Mouse (Mus musculus) hindbrain, embryonic 13.5 days (tissue): ENCODE results near the gene Slc7a1. TPM values are rescaled to one million over a fixed set of nuclear protein-coding genes. Genes with fewer than 3 reads are reported as not detected.
"Not testable (repeated sequence)": the region's sequence is repeated elsewhere in the genome, so short reads cannot be mapped to it uniquely, and the experiment has no call there.

Source experiments
- ATAC-seq: fragments of 200-750 bp; cut with Nextera tagmentation; 2 replicates; pipeline ENCODE4 v1.8.0; 2017; ENCODE audit warnings: moderate TSS enrichment; ENCODE audit not compliant: low FRiP score
- H3K27ac ChIP-seq: fragments of 300-500 bp; sonication (generic); 2 replicates; pipeline ENCODE4 v1.5.1; 2015; ENCODE audit warnings: inconsistent platforms, mild to moderate bottlenecking, moderate library complexity
- H3K27me3 ChIP-seq: fragments of 300-500 bp; sonication (generic); 2 replicates; pipeline ENCODE4 v1.6.1; 2015; ENCODE audit warnings: mild to moderate bottlenecking, inconsistent platforms
- H3K36me3 ChIP-seq: fragments of 300-500 bp; sonication (generic); 2 replicates; pipeline ENCODE4 v1.6.1; 2015; ENCODE audit warnings: mild to moderate bottlenecking, inconsistent platforms
- H3K4me1 ChIP-seq: fragments of 300-500 bp; sonication (generic); replicated peaks from 2 replicates; pipeline ENCODE4 v1.6.1; 2015; ENCODE audit warnings: inconsistent platforms
- H3K4me2 ChIP-seq: fragments of 300-500 bp; sonication (generic); 2 replicates; pipeline ENCODE4 v1.6.1; 2015; ENCODE audit warnings: inconsistent platforms, mild to moderate bottlenecking, moderate library complexity
- H3K4me3 ChIP-seq: fragments of 300-500 bp; sonication (generic); 2 replicates; pipeline ENCODE4 v1.5.1; 2015; ENCODE audit warnings: mild to moderate bottlenecking, inconsistent platforms
- H3K9ac ChIP-seq: fragments of 300-500 bp; sonication (generic); 2 replicates; pipeline ENCODE4 v1.6.1; 2015; ENCODE audit warnings: mild to moderate bottlenecking, inconsistent platforms
- H3K9me3 ChIP-seq: fragments of 300-500 bp; sonication (generic); 2 replicates; pipeline ENCODE4 v1.6.1; 2016; ENCODE audit warnings: inconsistent platforms
- WGBS: fragments of 180-500 bp; shearing (Covaris S2); methylation state at CpG from one replicate; pipeline ENCODE4 v1.1.7; 2015; 5-methylcytosine and 5-hydroxymethylcytosine counted together
- polyA plus RNA-seq: library from polyadenylated mRNA; unstranded; fragments of >200 nt; fragmentation: Nextera tagmentation; extraction: Ambion mirVana; gene quantifications from 2 replicates; pipeline ENCODE4 v1.2.1, GENCODE M21; 2015

Slc7a1 gene
- polyA plus RNA-seq, 1 experiment from 2014 or later = 29.6 TPM

DNA sequence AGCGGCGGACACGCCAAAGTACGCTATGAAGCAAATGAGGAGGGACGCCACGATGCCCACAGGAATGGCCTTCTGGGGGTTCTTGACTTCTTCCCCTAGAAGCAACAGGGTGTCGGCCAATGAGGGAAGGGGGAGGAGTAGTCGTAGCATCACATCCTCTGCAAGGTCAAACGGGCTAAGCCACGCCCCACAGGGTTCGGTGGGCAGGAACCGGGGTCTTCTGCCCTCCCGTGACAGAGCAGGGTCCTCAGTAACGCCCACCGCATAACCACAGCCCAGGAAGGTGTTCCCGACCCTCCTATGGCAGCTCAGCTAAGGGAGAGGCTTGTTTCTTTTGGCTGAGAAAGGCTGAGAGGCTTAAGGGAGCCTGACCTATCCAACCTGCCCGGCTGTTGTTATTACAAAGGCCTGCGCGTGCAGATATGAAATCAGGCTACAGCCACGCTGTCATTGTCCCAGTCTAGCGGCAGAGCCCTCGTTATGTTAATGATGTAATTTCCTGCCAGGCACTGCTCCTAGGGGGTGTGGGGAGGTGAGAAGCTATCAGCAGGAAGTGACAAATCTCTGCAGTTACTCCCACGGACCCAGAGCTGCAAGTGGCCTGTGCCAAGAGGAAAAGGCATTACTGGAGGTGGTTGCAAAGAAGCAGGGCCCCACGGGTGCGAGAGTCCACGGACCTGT, 57.5 kb downstream of the Slc7a1 start:
- Histone ChIP-seq H3K4me3 (peak overlapping the region; percentile 16; the same call in 1 of the 2 replicates), H3K9me3 (no peaks in the 10 kb centered on the region), H3K27ac (peak overlapping the region; percentile 75), H3K9ac (peak overlapping the region; percentile 55), H3K36me3 (0 out of 2 replicates have a peak, but pooled peaks cover 3% of the 10 kb centered on the region), H3K4me1 (peaks cover 13% of the 10 kb centered on the region), H3K27me3 (no peaks in the 10 kb centered on the region), H3K4me2 (peak overlapping the region; percentile 44)
- ATAC-seq = peak; percentile 70
- WGBS = 42% methylated on average over 26 of the region's 26 CpGs

DNA sequence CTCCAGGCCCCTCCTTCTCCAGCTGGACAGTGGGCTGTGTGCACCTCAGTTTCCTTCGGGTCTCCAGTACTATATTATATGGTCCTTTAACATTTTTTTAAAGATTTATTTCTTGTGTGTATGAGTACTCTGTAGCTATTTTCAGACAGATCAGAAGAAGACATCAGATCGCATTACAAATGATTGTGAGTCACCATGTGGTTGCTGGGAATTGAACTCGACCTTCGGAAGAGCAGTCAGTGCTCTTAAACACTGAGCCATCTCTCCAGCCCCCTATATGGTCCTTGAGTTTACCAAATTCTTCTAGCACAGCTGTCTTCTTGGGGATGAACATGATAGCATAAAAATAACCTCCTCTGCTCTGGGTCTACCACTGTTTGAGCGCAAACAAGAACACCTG, 60.6 kb downstream of the Slc7a1 start:
- H3K4me3 ChIP-seq = no peak overlapping the region
- H3K4me2 ChIP-seq = no peak overlapping the region
- no peak for ATAC-seq
- 92% methylated on average over 5 of the region's 5 CpGs for WGBS
- no peaks in the 10 kb centered on the region for H3K27me3 ChIP-seq
- H3K9me3 ChIP-seq = no peaks in the 10 kb centered on the region
- peaks cover 19% of the 10 kb centered on the region for H3K36me3 ChIP-seq
- no peak overlapping the region for H3K9ac ChIP-seq
- no peak overlapping the region for H3K27ac ChIP-seq
- peaks cover 13% of the 10 kb centered on the region for H3K4me1 ChIP-seq

DNA sequence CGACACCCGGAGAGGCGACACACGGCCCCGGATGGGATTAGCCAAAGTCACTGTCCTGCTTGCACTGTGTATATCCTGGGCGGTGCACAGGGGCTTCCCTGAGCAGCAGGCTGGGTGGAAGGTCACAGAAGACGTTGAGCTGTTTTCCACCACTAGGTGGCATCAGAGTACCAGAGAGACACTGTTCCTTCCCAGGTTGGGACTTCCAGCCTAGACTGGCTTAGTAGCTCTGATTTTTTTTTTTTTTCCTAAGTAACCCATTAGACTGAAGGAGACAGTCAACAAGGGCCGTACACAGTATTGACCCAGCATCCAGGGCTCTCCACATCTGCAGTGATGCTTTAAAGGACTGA, 67.1 kb downstream of the Slc7a1 start:
- Histone ChIP-seq H3K36me3 (peaks cover 27% of the 10 kb centered on the region), H3K9ac (no peak overlapping the region), H3K27ac (no peak overlapping the region), H3K4me1 (peaks cover 13% of the 10 kb centered on the region), H3K27me3 (no peaks in the 10 kb centered on the region), H3K9me3 (no peaks in the 10 kb centered on the region), H3K4me2 (no peak overlapping the region), H3K4me3 (no peak overlapping the region)
- 40% methylated on average over 8 of the region's 8 CpGs for WGBS
- peak; percentile 69 for ATAC-seq

DNA sequence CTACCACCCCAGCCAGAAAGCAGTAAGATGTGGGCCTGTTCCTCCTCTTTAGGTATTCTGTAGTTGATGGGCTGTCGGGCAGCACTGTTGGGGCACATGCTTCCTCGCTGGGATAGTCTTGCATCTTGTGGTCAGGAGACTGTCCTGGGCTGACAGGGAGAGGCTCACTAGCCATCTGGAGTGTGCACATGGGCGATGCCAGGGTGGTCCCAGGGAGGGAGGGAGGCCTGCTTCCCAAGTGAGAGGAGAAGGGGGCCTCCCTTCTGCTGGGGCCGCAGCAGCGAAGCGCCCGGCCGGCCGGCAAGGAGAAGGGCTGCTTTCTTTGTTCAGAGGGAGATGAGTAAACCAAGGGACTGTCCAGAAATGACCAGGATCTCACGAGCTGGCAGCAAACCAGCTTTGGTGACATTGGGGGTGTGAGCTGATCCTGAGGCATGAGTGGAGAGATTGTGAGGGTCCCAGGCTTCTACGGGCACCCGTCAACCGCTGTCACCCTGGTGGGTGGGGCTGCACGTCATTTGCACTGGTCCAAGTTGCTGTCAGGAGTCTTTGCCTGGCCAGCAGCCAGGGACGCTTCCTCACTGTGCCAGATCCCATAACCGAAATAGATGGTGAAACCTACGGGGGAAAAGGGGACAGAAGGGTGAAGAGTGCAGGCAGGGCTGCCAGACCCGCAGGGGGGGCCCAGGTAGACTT, 67.6 kb downstream of the Slc7a1 start:
- 84% methylated on average over 18 of the region's 18 CpGs for WGBS
- H3K4me2 ChIP-seq = no peak overlapping the region

DNA sequence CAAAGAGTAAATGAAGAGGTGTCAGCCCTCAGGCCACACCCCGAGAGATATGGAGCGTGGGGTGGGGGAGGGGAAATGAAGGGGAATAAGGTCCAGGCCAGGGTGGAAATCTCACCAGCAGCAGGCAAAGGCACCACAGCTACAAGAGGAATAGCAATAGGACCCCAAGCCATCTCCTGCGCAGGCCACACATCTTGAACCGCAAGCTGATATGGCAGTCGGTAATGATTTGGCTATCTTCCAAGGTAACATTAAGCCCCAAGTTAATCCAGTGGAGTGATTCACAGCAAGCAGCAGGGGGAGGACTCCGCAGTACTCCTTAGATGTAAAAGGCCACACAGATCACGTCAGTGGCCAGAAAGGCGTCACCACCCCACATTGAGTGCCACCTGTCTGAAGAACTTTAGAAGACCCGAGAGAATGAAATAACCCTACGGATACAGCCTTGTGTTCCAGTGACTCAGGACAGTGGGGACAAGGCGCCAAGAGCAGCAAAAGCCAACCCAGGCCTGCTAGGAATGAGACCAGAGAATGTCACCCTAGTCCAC, 68.4 kb downstream of the Slc7a1 start:
- Histone ChIP-seq H3K4me3 (no peak overlapping the region), H3K36me3 (peaks cover 20% of the 10 kb centered on the region), H3K9ac (no peak overlapping the region), H3K4me1 (peaks cover 13% of the 10 kb centered on the region), H3K27me3 (no peaks in the 10 kb centered on the region), H3K4me2 (no peak overlapping the region), H3K9me3 (no peaks in the 10 kb centered on the region), H3K27ac (no peak overlapping the region)
- ATAC-seq = no peak
- WGBS = 79% methylated on average over 11 of the region's 11 CpGs

More for the DNA sequence above, 67.6 kb downstream of the Slc7a1 start:
- Histone ChIP-seq H3K9ac (no peak overlapping the region), H3K4me1 (peaks cover 13% of the 10 kb centered on the region), H3K36me3 (peaks cover 27% of the 10 kb centered on the region), H3K27ac (no peak overlapping the region), H3K27me3 (no peaks in the 10 kb centered on the region), H3K4me3 (no peak overlapping the region), H3K9me3 (no peaks in the 10 kb centered on the region)
- peak; percentile 62 for ATAC-seq

DNA sequence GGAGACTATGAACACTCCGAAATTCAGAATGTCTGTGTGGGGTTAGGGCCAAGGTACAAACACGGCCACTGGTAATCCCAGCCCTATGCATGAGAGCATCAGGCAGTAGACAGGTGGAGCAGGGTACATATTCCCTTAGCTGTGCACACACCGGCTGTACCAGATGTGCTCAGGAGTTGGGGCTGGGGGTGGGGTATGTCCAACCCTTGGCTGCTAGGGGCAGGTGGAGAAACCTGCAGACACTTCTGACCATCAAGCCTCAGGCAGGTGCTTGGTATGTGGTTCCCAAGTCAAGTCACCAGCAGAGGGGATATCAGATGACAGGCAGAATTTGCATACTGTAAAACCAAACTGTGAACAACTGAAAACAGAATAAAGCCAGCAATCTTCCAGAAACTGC, 70.7 kb downstream of the Slc7a1 start:
- Histone ChIP-seq H3K9ac (no peak overlapping the region), H3K27me3 (no peaks in the 10 kb centered on the region), H3K4me2 (no peak overlapping the region), H3K36me3 (peaks cover 11% of the 10 kb centered on the region), H3K4me1 (peaks cover 13% of the 10 kb centered on the region), H3K9me3 (peaks cover 5% of the 10 kb centered on the region; the same call in 1 of the 2 replicates), H3K4me3 (no peak overlapping the region), H3K27ac (no peak overlapping the region)
- WGBS = 91% methylated on average over 3 of the region's 3 CpGs
- no peak for ATAC-seq

DNA sequence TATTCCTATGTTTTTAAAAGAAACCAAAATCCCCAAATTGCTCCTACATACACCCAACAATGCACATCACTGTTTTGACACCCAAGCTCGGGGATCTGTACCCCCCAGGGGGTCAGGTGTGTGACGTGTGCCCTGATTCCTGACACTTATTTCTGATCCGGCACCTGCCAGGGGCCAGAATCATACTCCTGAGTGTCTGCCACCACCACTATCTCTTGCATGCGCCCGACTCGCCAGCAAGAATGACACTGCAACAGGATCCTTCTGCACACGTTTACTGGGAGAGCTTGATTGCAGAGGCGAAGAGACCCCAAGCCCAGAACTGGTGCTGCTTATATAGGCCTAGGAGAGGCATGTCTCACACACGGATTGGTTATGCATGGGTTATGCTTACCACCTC, 73.4 kb downstream of the Slc7a1 start:
- ATAC-seq, H3K4me3 ChIP-seq, H3K27me3 ChIP-seq, H3K9me3 ChIP-seq, H3K9ac ChIP-seq, H3K36me3 ChIP-seq, H3K4me2 ChIP-seq, H3K4me1 ChIP-seq, H3K27ac ChIP-seq: not testable (repeated sequence)
- 96% methylated on average over 9 of the region's 9 CpGs for WGBS

DNA sequence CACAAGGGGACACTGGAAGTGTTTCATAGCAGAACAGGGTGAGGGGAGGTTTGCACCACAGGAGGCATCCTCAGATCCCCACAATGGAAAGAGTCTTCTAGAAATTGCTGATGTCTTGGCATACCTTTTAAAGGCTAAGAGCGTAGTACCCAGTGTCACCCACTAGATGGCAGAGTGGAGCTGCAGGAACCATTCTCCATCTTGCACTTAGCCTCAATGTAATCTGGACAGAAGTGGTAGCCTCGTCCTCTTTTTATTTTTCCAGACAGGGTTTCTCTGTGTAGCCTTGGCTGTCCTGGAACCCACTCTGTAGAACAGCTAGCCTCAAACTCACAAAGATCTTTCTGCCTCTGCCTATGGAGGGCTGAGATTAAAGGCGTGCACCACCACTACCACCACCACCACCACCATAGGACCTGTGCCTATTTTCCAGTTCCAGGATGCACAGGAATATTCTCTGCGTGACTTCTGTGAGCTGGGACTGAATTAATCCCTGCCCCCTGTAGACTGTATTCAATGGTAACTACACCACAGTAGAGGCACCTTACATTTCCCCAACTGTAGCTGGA, 74.3 kb downstream of the Slc7a1 start:
- Histone ChIP-seq H3K36me3 (no peaks in the 10 kb centered on the region), H3K27me3 (no peaks in the 10 kb centered on the region), H3K27ac (no peak overlapping the region), H3K9me3 (peaks cover 5% of the 10 kb centered on the region; the same call in 1 of the 2 replicates), H3K4me2 (no peak overlapping the region), H3K4me3 (no peak overlapping the region), H3K4me1 (no peaks in the 10 kb centered on the region), H3K9ac (no peak overlapping the region)
- 54% methylated on average over 4 of the region's 4 CpGs for WGBS
- ATAC-seq = no peak

DNA sequence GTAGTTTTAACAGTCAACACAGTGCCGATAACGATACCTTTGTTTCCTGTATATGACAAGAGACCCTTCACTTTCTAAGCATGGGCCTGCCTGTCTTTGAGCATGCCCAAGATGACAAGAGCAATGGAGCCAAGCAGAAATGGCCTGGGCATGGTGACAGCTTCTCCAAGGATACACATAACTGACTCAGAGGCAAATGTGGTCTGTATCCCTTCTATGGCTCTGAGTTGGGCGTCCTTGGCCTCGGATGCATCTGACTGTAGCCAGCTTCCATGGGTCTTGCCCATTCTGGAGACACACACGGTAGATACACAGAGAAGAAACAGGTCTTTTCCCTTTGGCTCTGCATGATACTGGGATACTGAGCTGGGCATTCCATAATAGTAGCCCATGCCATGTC, 84.8 kb downstream of the Slc7a1 start:
- Histone ChIP-seq H3K27ac (no peak overlapping the region), H3K4me1 (no peaks in the 10 kb centered on the region), H3K9me3 (no peaks in the 10 kb centered on the region), H3K9ac (no peak overlapping the region), H3K27me3 (no peaks in the 10 kb centered on the region), H3K4me2 (no peak overlapping the region), H3K4me3 (no peak overlapping the region), H3K36me3 (peaks cover 38% of the 10 kb centered on the region)
- ATAC-seq = no peak
- 97% methylated on average over 5 of the region's 5 CpGs for WGBS

DNA sequence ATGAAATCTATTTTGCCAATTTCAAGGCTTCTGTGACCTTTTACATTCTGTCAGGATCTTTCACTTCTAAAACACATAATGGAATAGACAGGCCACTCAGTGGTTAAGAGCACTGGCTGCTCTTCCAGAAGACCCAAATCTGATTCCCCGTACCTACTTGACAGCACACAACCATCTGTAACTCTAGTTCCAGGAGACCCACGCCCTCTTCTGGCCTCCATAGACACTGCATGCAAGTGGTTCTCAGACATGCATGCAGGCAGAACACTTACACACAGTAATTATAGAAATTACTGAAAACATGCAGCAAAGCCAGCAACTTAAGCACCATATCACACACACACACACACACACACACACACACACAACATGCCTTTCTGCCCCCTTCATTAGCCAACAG, 87.3 kb downstream of the Slc7a1 start:
- Histone ChIP-seq H3K36me3 (peaks cover 53% of the 10 kb centered on the region), H3K4me2 (no peak overlapping the region), H3K27ac (no peak overlapping the region), H3K4me3 (no peak overlapping the region), H3K27me3 (no peaks in the 10 kb centered on the region), H3K9ac (no peak overlapping the region), H3K9me3 (no peaks in the 10 kb centered on the region), H3K4me1 (no peaks in the 10 kb centered on the region)
- no peak for ATAC-seq
- 59% methylated on average over 2 of the region's 2 CpGs for WGBS

DNA sequence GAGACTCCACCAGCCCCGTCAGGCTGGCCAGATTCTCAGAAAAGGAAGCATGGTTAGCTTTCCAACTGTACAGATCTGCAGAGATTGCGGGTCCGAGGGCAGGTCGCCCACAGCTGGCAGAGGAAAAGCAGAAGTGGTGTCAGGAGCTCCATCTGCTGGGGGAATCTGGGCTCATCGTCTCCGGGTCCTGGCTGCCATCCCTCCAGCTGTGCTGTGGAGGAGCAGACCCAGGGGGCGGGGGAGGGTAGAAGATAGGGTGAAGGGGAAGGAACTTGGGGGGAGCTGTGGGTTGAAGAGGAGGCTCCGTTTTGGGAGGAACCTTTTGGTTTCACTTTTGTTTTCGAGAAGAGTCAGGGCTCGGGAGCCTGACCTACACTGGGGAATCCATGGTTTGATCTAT, 88.9 kb downstream of the Slc7a1 start:
- Histone ChIP-seq H3K4me3 (no peak overlapping the region), H3K27me3 (no peaks in the 10 kb centered on the region), H3K4me2 (no peak overlapping the region), H3K27ac (no peak overlapping the region), H3K9me3 (no peaks in the 10 kb centered on the region), H3K9ac (no peak overlapping the region), H3K36me3 (peaks cover 65% of the 10 kb centered on the region), H3K4me1 (no peaks in the 10 kb centered on the region)
- ATAC-seq = no peak
- WGBS = 76% methylated on average over 10 of the region's 10 CpGs

DNA sequence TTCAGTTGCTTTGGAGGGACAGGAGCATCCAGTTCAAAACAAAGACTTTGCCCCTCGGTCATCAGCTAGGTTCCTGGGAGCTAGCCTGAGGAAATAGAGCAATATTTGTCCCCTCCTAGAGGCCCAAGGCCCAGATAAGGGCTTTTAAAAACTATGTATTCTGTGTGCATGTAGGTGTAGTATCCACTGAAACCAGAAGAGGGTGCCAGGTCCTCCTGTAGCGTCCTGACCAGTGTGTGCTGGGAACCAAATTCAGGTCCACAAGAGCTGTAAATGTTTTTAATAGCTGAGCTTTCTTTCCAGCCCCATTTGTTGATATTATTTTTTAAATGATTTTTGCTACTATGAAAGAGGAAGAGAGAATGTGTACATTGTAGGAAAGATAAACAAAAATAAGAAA, 95.6 kb downstream of the Slc7a1 start:
- 87% methylated on average over 2 of the region's 2 CpGs for whole genome bisulfite sequencing

More for the DNA sequence above, 95.6 kb downstream of the Slc7a1 start:
- no peaks in the 10 kb centered on the region for H3K27me3 ChIP-seq
- no peak for ATAC-seq
- H3K4me2 ChIP-seq = no peak overlapping the region
- H3K36me3 ChIP-seq = peaks cover 64% of the 10 kb centered on the region
- H3K9ac ChIP-seq = no peak overlapping the region
- H3K27ac ChIP-seq = no peak overlapping the region
- no peak overlapping the region for H3K4me3 ChIP-seq
- H3K9me3 ChIP-seq = no peaks in the 10 kb centered on the region
- no peaks in the 10 kb centered on the region for H3K4me1 ChIP-seq
